In genomic region chr10:5207905-5208641, GRCm38 (mm10) we compare ENCODE assay signal across 9 mouse cellular contexts.
A peak's percentile ranks its signal among the peaks of the same experiment; 100 is the strongest.
DNase-seq lines count a peak whose midpoint lies in the region; ATAC-seq lines count a peak whose summit lies in the region.
"Had no signal": no experiment of that assay in that cellular context is flagged by ENCODE, and none has a peak within 500 bp of the region (broad histone marks: within the 10 kb centered on the region; RNA-seq: fewer than 3 reads in every experiment).

No protein-coding gene starts in this region.

- H3K4me1 ChIP-seq in forebrain, embryonic 14.5 days (ENCODE audit: control insufficient read depth, insufficient read depth, low read length) = no peaks in the 10 kb centered on the region
- no peaks in the 10 kb centered on the region for H3K4me1 ChIP-seq in forebrain, embryonic 16.5 days (replicated peaks; ENCODE audit: control insufficient read depth, insufficient read depth, low read length)

- H3K4me2 ChIP-seq in forebrain, embryonic 14.5 days (ENCODE audit: low read length) = no peak overlapping the region
- no peak overlapping the region for H3K4me2 ChIP-seq in forebrain, embryonic 16.5 days (ENCODE audit: low read length)

- no peaks in the 10 kb centered on the region for H3K9me3 ChIP-seq in forebrain, embryonic 14.5 days (replicated peaks; ENCODE audit: control insufficient read depth, low read length)
- H3K9me3 ChIP-seq in forebrain, embryonic 16.5 days (ENCODE audit: control insufficient read depth, low read length) = no peaks in the 10 kb centered on the region

- ATAC-seq in forebrain, embryonic 14.5 days = no peak
- ATAC-seq in forebrain, embryonic 16.5 days = no peak
- ATAC-seq in erythroid progenitor cell, adult 5-6 weeks (replicated peaks; ENCODE audit: low FRiP score, poor library complexity, severe bottlenecking) = peak; percentile 64

- peak; percentile 9 for DNase-seq in forebrain, embryonic 14.5 days (ENCODE audit: low spot score)
- peak; percentile 19 for DNase-seq in kidney, adult 18-20 months
- peak; percentile 60 for DNase-seq in lung, postnatal 10 days
- no peak for DNase-seq in T-cell, adult 2 months (ENCODE audit: low spot score)
- DNase-seq in spleen, postnatal 4 days (ENCODE audit: low spot score in 2 of 2) = no peak
- DNase-seq in cerebellum, adult 11 months = no peak

- 50% methylated on average over 7 of the region's 7 CpGs for WGBS in forebrain, embryonic 14.5 days
- WGBS in forebrain, embryonic 16.5 days = 47% methylated on average over 7 of the region's 7 CpGs

- H3K9ac ChIP-seq in forebrain, embryonic 14.5 days (ENCODE audit: low read length) = no peak overlapping the region
- H3K9ac ChIP-seq in forebrain, embryonic 16.5 days (replicated peaks; ENCODE audit: low read depth, low read length) = no peak overlapping the region

- no peak overlapping the region for H3K4me3 ChIP-seq in forebrain, embryonic 14.5 days (ENCODE audit: low read depth, low read length)
- no peak overlapping the region for H3K4me3 ChIP-seq in forebrain, embryonic 16.5 days (replicated peaks; ENCODE audit: low read length)

- H3K36me3 ChIP-seq in forebrain, embryonic 14.5 days (ENCODE audit: control insufficient read depth, insufficient read depth, low read length) = no peaks in the 10 kb centered on the region
- H3K36me3 ChIP-seq in forebrain, embryonic 16.5 days (ENCODE audit: control insufficient read depth, insufficient read depth) = no peaks in the 10 kb centered on the region

- no peak overlapping the region for H3K27ac ChIP-seq in forebrain, embryonic 14.5 days (ENCODE audit: low read depth, low read length)
- H3K27ac ChIP-seq in forebrain, embryonic 16.5 days (ENCODE audit: low read length) = no peak overlapping the region

- H3K27me3 ChIP-seq in forebrain, embryonic 14.5 days (replicated peaks; ENCODE audit: control insufficient read depth, insufficient read depth, low read length) = no peaks in the 10 kb centered on the region
- H3K27me3 ChIP-seq in forebrain, embryonic 16.5 days (replicated peaks; ENCODE audit: control insufficient read depth, insufficient read depth, low read length) = no peaks in the 10 kb centered on the region
- H3K27me3 ChIP-seq: CH12.LX had no signal

Comparison
In these comparisons a context has a peak if more than half of its experiments do, and no peak if none do; other contexts are left out.
1. DNase-seq: peak in forebrain, embryonic 14.5 days (single experiment), kidney, adult 18-20 months (single experiment) and lung, postnatal 10 days (single experiment); none in T-cell, adult 2 months (single experiment), spleen, postnatal 4 days (0 of 2) and cerebellum, adult 11 months (single experiment).